Mouse (Mus musculus) liver, embryonic 14.5 days (tissue): ENCODE results near the gene Tnnc2. TPM values are rescaled to one million over a fixed set of nuclear protein-coding genes. Genes with fewer than 3 reads are reported as not detected.
A peak's percentile ranks its signal among the peaks of the same experiment; 100 is the strongest.

Source experiments
- ATAC-seq: fragments of 200-750 bp; cut with Nextera tagmentation; 2 replicates; pipeline ENCODE4 v1.8.0; 2017; ENCODE audit warnings: moderate number of reproducible peaks, mild to moderate bottlenecking, moderate library complexity; ENCODE audit not compliant: insufficient read depth
- DNase-seq, 3 experiments: peaks; one replicate each; pipeline ENCODE4 v3.0.0-alpha.2; 2012 to 2013; ENCODE audit warnings: low read depth in 3 of 3, low spot score in 3 of 3
- H3K27ac ChIP-seq: fragments of 300-500 bp; sonication (generic); 2 replicates; pipeline ENCODE4 v1.5.1; 2014; ENCODE audit warnings: moderate library complexity, mild to moderate bottlenecking, control low read depth, inconsistent platforms
- H3K27me3 ChIP-seq: fragments of 300-500 bp; sonication (generic); 2 replicates; pipeline ENCODE4 v1.6.1; 2014; ENCODE audit warnings: mild to moderate bottlenecking, low read length, moderate library complexity; ENCODE audit not compliant: control insufficient read depth, insufficient read depth
- H3K36me3 ChIP-seq: fragments of 300-500 bp; sonication (generic); replicated peaks from 2 replicates; pipeline ENCODE4 v1.6.1; 2014; ENCODE audit warnings: low read depth; ENCODE audit not compliant: control insufficient read depth, insufficient read depth
- H3K4me1 ChIP-seq, 2 experiments: fragments of 200-500 bp in 1 of 2; fragments of 300-500 bp in 1 of 2; sonication (generic) in 1 of 2; replicated peaks; 2 replicates each; pipeline ENCODE4 v1.6.1; 2012 to 2014; ENCODE audit warnings: antibody characterized with exemption in 1 of 2, inconsistent platforms in 1 of 2, low read length in 1 of 2; ENCODE audit not compliant: control insufficient read depth in 2 of 2, insufficient read depth in 2 of 2
- H3K4me2 ChIP-seq: fragments of 300-500 bp; sonication (generic); 2 replicates; pipeline ENCODE4 v1.6.1; 2014; ENCODE audit warnings: low read depth, mild to moderate bottlenecking, control low read depth, moderate library complexity
- H3K4me3 ChIP-seq, 2 experiments: fragments of 200-500 bp in 1 of 2; fragments of 300-500 bp in 1 of 2; sonication (generic) in 1 of 2; 2 replicates each; pipeline ENCODE4 v1.5.1; 2012 to 2014; ENCODE audit warnings: low read depth in 2 of 2, low read length in 2 of 2, mild to moderate bottlenecking in 2 of 2, control low read depth in 1 of 2, inconsistent platforms in 1 of 2, moderate library complexity in 1 of 2; ENCODE audit not compliant: insufficient read depth in 1 of 2
- H3K9ac ChIP-seq: fragments of 300-500 bp; sonication (generic); replicated peaks from 2 replicates; pipeline ENCODE4 v1.6.1; 2014; ENCODE audit warnings: mild to moderate bottlenecking, control low read depth, moderate library complexity
- H3K9me3 ChIP-seq: fragments of 300-500 bp; sonication (generic); 2 replicates; pipeline ENCODE4 v1.6.1; 2016; ENCODE audit warnings: low read length, mixed read lengths; ENCODE audit not compliant: control insufficient read depth
- CTCF ChIP-seq: IDR thresholded peaks from 2 replicates; pipeline ENCODE4 v1.5.1; 2016; ENCODE audit warnings: antibody characterized with exemption, low read depth, control low read depth
- EP300 ChIP-seq: IDR thresholded peaks from 2 replicates; pipeline ENCODE4 v1.6.1; 2016; ENCODE audit warnings: antibody characterized with exemption, low read depth
- WGBS: fragments of 180-500 bp; shearing (Covaris S2); extraction: QIAGEN DNeasy Blood & Tissue Kit; methylation state at CpG from one replicate; pipeline ENCODE4 v1.1.7; 2014; ENCODE audit not compliant: insufficient replicate concordance; 5-methylcytosine and 5-hydroxymethylcytosine counted together
- polyA plus RNA-seq, 2 experiments: library from polyadenylated mRNA; depleted of rRNA in 1 of 2; stranded (reverse) in 1 of 2; unstranded in 1 of 2; fragments of >200 nt; fragmentation: Nextera tagmentation in 1 of 2; extraction: Ambion mirVana in 1 of 2; gene quantifications; 2 replicates each; pipeline versions ENCODE4 v1.2.1 to v1.2.3; 2012 to 2014

The Tnnc2 gene
- polyA plus RNA-seq, 2 experiments: 0.32 to 0.44 TPM

DNA sequence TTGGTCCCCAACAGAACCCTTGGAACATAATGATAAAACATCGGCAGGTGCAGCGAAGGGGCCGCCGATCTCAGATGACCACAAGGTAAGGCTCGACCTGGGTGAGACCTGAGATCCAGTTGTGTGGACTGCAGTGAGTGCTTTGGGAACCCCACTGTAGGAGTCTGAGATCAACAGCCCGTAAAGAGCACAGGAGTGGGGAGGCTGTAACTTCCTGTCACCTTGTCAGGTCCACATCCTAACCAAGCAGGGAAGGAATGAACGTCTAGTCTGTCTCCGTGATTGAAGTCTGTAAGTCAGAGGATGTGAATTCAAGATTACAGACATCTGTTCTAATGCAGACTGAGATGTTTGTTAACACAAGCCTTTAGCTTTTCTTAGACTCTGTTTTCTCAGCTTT, 33.1 kb downstream of the Tnnc2 start:
- H3K27me3 ChIP-seq: no peaks in the 10 kb centered on the region; the same call in 1 of the 2 replicates
- H3K36me3 ChIP-seq: peaks cover 42% of the 10 kb centered on the region
- peak overlapping the region; percentile 90 for H3K4me2 ChIP-seq
- peak overlapping the region; percentile 87 for H3K27ac ChIP-seq
- DNase-seq: no peak
- peaks cover 10 to 20% of the 10 kb centered on the region in 2 experiments; a peak in 3 of 4 replicates for H3K4me1 ChIP-seq
- TF ChIP-seq CTCF (no peak), EP300 (no peak)
- H3K9ac ChIP-seq: peak overlapping the region; percentile 98
- peak; percentile 19; the same call in 1 of the 2 replicates for ATAC-seq
- WGBS: 37% methylated on average over 8 of the region's 8 CpGs
- no peaks in the 10 kb centered on the region for H3K9me3 ChIP-seq
- peak overlapping the region; percentile 97 to 99 for H3K4me3 ChIP-seq

GRCm38 (mm10) chr2:164745843-164746479, 33.8 kb downstream of the Tnnc2 start, which contains the start of the genes Wfdc3 and Dnttip1:
Gene Wfdc3 (minus strand): TSS chr2:164745931.
Gene Dnttip1 (plus strand): TSS chr2:164745983.
- Histone ChIP-seq H3K9me3 (no peaks in the 10 kb centered on the region), H3K4me3 (peak within 1 kb of the TSS; percentile 97 to 99), H3K36me3 (peaks cover 37% of the 10 kb centered on the region), H3K9ac (peak within 1 kb of the TSS; percentile 98), H3K4me1 (peaks cover 10 to 20% of the 10 kb centered on the region in 2 experiments; a peak in 3 of 4 replicates), H3K4me2 (peak within 1 kb of the TSS; percentile 90), H3K27me3 (no peaks in the 10 kb centered on the region; the same call in none of the 2 replicates), H3K27ac (peak within 1 kb of the TSS; percentile 87)
- DNase-seq (peak; percentile 80 to 83 (median 82)), ATAC-seq (peak; percentile 85)
- under 1% methylated on average over 69 of the region's 70 CpGs for WGBS
- no peak for TF ChIP-seq CTCF
- no peak for TF ChIP-seq EP300

DNA sequence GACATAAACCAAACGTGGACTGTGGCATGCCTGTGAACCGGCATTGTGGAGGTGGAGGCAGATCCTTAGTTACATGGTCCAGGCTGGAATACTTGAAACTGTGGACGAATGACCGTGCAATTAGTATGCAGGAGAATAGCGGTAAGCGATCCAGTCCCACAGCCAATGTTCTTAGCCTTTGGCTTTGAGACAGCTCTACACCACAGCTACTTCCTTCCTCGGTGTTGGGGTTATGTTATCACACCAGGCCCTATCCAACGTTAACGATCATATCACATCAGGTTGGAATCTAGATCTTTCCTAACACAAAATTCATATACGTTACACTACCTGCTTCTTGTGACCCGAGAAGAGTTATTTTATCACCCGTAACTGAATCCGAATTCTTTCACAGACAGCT, 34.8 kb downstream of the Tnnc2 start:
- Histone ChIP-seq H3K27ac (no peak overlapping the region), H3K36me3 (peaks cover 27% of the 10 kb centered on the region), H3K9ac (peak overlapping the region; percentile 98), H3K4me1 (peaks cover 10 to 20% of the 10 kb centered on the region in 2 experiments; a peak in 3 of 4 replicates), H3K4me3 (peak overlapping the region; percentile 97 to 99), H3K4me2 (peak overlapping the region; percentile 90), H3K9me3 (no peaks in the 10 kb centered on the region), H3K27me3 (no peaks in the 10 kb centered on the region; the same call in none of the 2 replicates)
- TF ChIP-seq CTCF: no peak
- no peak for TF ChIP-seq EP300
- 43% methylated on average over 13 of the region's 13 CpGs for WGBS
- ATAC-seq (no peak), DNase-seq (no peak)

DNA sequence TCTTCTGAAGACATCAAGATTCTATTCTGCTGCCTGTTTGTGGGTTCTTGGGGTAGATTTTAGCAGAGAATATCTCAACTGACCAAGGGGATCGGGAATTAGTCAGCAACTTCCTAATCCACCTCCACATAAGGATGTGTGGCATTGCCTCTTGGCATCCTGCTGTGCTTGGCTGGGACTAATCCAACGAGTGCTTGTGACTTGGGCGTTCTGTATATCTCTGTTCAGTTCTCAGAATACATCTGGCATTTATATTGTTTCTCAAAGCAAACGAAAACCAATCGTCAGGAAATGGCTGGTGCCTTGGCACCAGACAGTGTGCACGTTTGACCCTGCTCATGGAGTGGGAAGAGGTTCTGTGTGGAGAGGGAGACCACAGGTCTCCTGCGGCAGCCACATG, 39.9 kb downstream of the Tnnc2 start:
- ATAC-seq (no peak), DNase-seq (no peak)
- H3K27me3 ChIP-seq: no peaks in the 10 kb centered on the region; the same call in none of the 2 replicates
- no peak for TF ChIP-seq EP300
- no peak for TF ChIP-seq CTCF
- H3K9ac ChIP-seq: no peak overlapping the region
- no peaks in the 10 kb centered on the region for H3K36me3 ChIP-seq
- H3K4me2 ChIP-seq: no peak overlapping the region
- peaks cover 0 to 1% of the 10 kb centered on the region in 2 experiments; a peak in 3 of 4 replicates for H3K4me1 ChIP-seq
- no peak overlapping the region for H3K27ac ChIP-seq
- 46% methylated on average over 7 of the region's 7 CpGs for WGBS
- no peak overlapping the region for H3K4me3 ChIP-seq
- H3K9me3 ChIP-seq: no peaks in the 10 kb centered on the region

DNA sequence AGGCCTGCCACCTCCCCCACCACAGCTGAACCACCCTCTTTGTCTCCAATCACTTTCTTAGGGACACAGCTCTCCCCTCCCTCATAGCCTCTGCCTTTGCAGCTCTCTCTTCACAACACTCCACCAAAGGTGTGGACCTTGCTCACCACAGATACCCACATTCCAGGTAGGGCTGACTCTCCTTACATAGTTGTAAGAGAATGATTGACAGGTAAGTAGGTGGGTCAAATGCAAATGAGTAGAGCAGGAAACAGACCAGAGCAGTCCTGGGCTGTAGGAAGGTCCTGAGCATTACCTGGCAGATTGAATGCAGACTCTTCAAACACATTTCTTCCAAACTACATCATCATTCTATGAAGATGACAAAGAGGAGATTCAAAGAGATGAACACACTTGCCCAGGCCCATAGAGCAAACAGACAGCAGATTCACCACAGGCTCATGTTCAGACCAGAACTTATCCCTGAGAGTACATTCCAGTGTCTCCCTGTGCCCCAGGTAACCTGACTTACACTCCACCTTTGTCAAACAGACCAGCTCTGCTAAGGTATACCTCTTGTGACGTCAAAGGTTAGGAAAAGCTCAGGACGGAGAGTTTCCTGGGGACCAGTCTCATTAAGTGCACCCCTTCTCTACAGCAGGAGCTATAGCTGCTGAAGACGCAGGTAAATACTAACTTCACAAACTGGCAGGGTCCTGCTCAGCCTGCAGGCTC, 42.2 kb downstream of the Tnnc2 start:
- H3K27me3 ChIP-seq: no peaks in the 10 kb centered on the region; the same call in none of the 2 replicates
- no peak for TF ChIP-seq CTCF
- no peak for TF ChIP-seq EP300
- 0 out of 4 replicates have a peak, but pooled peaks cover 0 to 2% of the 10 kb centered on the region in 2 experiments for H3K4me1 ChIP-seq
- H3K4me2 ChIP-seq: no peak overlapping the region
- DNase-seq: no peak
- H3K4me3 ChIP-seq: no peak overlapping the region
- ATAC-seq: peak; percentile 17; the same call in 1 of the 2 replicates
- 48% methylated on average over 3 of the region's 3 CpGs for WGBS
- no peaks in the 10 kb centered on the region for H3K9me3 ChIP-seq
- no peaks in the 10 kb centered on the region for H3K36me3 ChIP-seq
- no peak overlapping the region for H3K27ac ChIP-seq
- no peak overlapping the region for H3K9ac ChIP-seq
